Mouse (Mus musculus) hindbrain, embryonic 15.5 days (tissue): ENCODE measurements around the gene Naa35. TPM values are rescaled to one million over a fixed set of nuclear protein-coding genes. Genes with fewer than 3 reads are reported as not detected.

Source experiments
- ATAC-seq: fragments of 200-750 bp; cut with Nextera tagmentation; 2 replicates; pipeline ENCODE4 v1.8.0; 2017; ENCODE audit warnings: low read depth, moderate number of reproducible peaks, moderate TSS enrichment; ENCODE audit not compliant: low FRiP score
- H3K27ac ChIP-seq: fragments of 300-500 bp; sonication (generic); replicated peaks from 2 replicates; pipeline ENCODE4 v1.5.1; 2015; ENCODE audit warnings: mild to moderate bottlenecking, inconsistent platforms
- H3K27me3 ChIP-seq: fragments of 300-500 bp; sonication (generic); 2 replicates; pipeline ENCODE4 v1.6.1; 2015; ENCODE audit warnings: control low read depth, inconsistent platforms
- H3K36me3 ChIP-seq: fragments of 300-500 bp; sonication (generic); 2 replicates; pipeline ENCODE4 v1.6.1; 2015; ENCODE audit warnings: control low read depth, inconsistent platforms
- H3K4me1 ChIP-seq: fragments of 300-500 bp; sonication (generic); replicated peaks from 2 replicates; pipeline ENCODE4 v1.6.1; 2015; ENCODE audit warnings: control low read depth, inconsistent platforms
- H3K4me2 ChIP-seq: fragments of 300-500 bp; sonication (generic); 2 replicates; pipeline ENCODE4 v1.6.1; 2015; ENCODE audit warnings: moderate library complexity, mild to moderate bottlenecking, inconsistent platforms
- H3K4me3 ChIP-seq: fragments of 300-500 bp; sonication (generic); 2 replicates; pipeline ENCODE4 v1.5.1; 2015; ENCODE audit warnings: mild to moderate bottlenecking, inconsistent platforms
- H3K9ac ChIP-seq: fragments of 300-500 bp; sonication (generic); 2 replicates; pipeline ENCODE4 v1.6.1; 2015; ENCODE audit warnings: inconsistent platforms
- H3K9me3 ChIP-seq: fragments of 300-500 bp; sonication (generic); 2 replicates; pipeline ENCODE4 v1.6.1; 2016; ENCODE audit warnings: control low read depth, inconsistent platforms
- WGBS: fragments of 180-500 bp; shearing (Covaris S2); methylation state at CpG from one replicate; pipeline ENCODE4 v1.1.7; 2015; 5-methylcytosine and 5-hydroxymethylcytosine counted together
- polyA plus RNA-seq: library from polyadenylated mRNA; unstranded; fragments of >200 nt; fragmentation: Nextera tagmentation; extraction: Ambion mirVana; gene quantifications from 2 replicates; pipeline ENCODE4 v1.2.1, GENCODE M21; 2015

The Naa35 gene
- 120 and 126 TPM in 2 replicates for polyA plus RNA-seq

GRCm38 (mm10) chr13:59584947-59585647, at the start of gene Naa35, which contains the start of gene Agtpbp1:
Naa35 (plus strand) TSS chr13:59585259.
Agtpbp1 (minus strand) TSS chr13:59585227.
- under 1% methylated on average over 51 of the region's 83 CpGs for WGBS
- no peaks in the 10 kb centered on the region for H3K9me3 ChIP-seq
- H3K4me3 ChIP-seq, result peak within 1 kb of the TSS; percentile 80
- H3K4me1 ChIP-seq, result peaks cover 29% of the 10 kb centered on the region
- ATAC-seq, result peak; percentile 97
- peak within 1 kb of the TSS; percentile 94 for H3K4me2 ChIP-seq
- peak within 1 kb of the TSS; percentile 89 for H3K9ac ChIP-seq
- H3K27me3 ChIP-seq, result no peaks in the 10 kb centered on the region
- peak within 1 kb of the TSS; percentile 87 for H3K27ac ChIP-seq
- H3K36me3 ChIP-seq, result peaks cover 8% of the 10 kb centered on the region

GRCm38 (mm10) chr13:59535746-59536145, 49.3 kb upstream of the Naa35 start:
- ATAC-seq, result no peak
- no peak overlapping the region for H3K4me2 ChIP-seq
- H3K4me1 ChIP-seq, result no peaks in the 10 kb centered on the region
- H3K27me3 ChIP-seq, result no peaks in the 10 kb centered on the region
- 91% methylated on average over 6 of the region's 6 CpGs for WGBS
- no peaks in the 10 kb centered on the region for H3K9me3 ChIP-seq
- no peak overlapping the region for H3K4me3 ChIP-seq
- no peak overlapping the region for H3K27ac ChIP-seq
- H3K36me3 ChIP-seq, result peaks cover 12% of the 10 kb centered on the region
- H3K9ac ChIP-seq, result no peak overlapping the region

GRCm38 (mm10) chr13:59536631-59537030, 48.4 kb upstream of the Naa35 start:
- no peak for ATAC-seq
- H3K4me1 ChIP-seq, result no peaks in the 10 kb centered on the region
- H3K9me3 ChIP-seq, result no peaks in the 10 kb centered on the region
- no peak overlapping the region for H3K4me3 ChIP-seq
- no peak overlapping the region for H3K4me2 ChIP-seq
- no peak overlapping the region for H3K27ac ChIP-seq
- WGBS, result 81% methylated on average over 2 of the region's 2 CpGs
- H3K27me3 ChIP-seq, result no peaks in the 10 kb centered on the region
- no peak overlapping the region for H3K9ac ChIP-seq
- peaks cover 12% of the 10 kb centered on the region for H3K36me3 ChIP-seq

GRCm38 (mm10) chr13:59538661-59539060, 46.4 kb upstream of the Naa35 start:
- no peak overlapping the region for H3K4me2 ChIP-seq
- H3K4me1 ChIP-seq, result no peaks in the 10 kb centered on the region
- H3K36me3 ChIP-seq, result 0 out of 2 replicates have a peak, but pooled peaks cover 2% of the 10 kb centered on the region
- no peak for ATAC-seq
- H3K27ac ChIP-seq, result no peak overlapping the region
- no peaks in the 10 kb centered on the region for H3K27me3 ChIP-seq
- H3K9ac ChIP-seq, result no peak overlapping the region
- H3K4me3 ChIP-seq, result no peak overlapping the region
- 96% methylated on average over 5 of the region's 5 CpGs for WGBS
- no peaks in the 10 kb centered on the region for H3K9me3 ChIP-seq

GRCm38 (mm10) chr13:59540030-59540429, 45.0 kb upstream of the Naa35 start:
- no peak overlapping the region for H3K27ac ChIP-seq
- no peak for ATAC-seq
- H3K4me1 ChIP-seq, result 0 out of 2 replicates have a peak, but pooled peaks cover 3% of the 10 kb centered on the region
- H3K4me2 ChIP-seq, result no peak overlapping the region
- 0 out of 2 replicates have a peak, but pooled peaks cover 2% of the 10 kb centered on the region for H3K36me3 ChIP-seq
- H3K4me3 ChIP-seq, result no peak overlapping the region
- no peaks in the 10 kb centered on the region for H3K27me3 ChIP-seq
- 88% methylated on average over 5 of the region's 5 CpGs for WGBS
- H3K9ac ChIP-seq, result no peak overlapping the region
- H3K9me3 ChIP-seq, result no peaks in the 10 kb centered on the region

GRCm38 (mm10) chr13:59542411-59542810, 42.6 kb upstream of the Naa35 start:
- H3K27ac ChIP-seq, result no peak overlapping the region
- H3K27me3 ChIP-seq, result no peaks in the 10 kb centered on the region
- no peaks in the 10 kb centered on the region for H3K36me3 ChIP-seq
- H3K9ac ChIP-seq, result no peak overlapping the region
- H3K4me3 ChIP-seq, result no peak overlapping the region
- 0 out of 2 replicates have a peak, but pooled peaks cover 7% of the 10 kb centered on the region for H3K4me1 ChIP-seq
- no peaks in the 10 kb centered on the region for H3K9me3 ChIP-seq
- WGBS, result 92% methylated on average over 10 of the region's 10 CpGs
- no peak for ATAC-seq
- no peak overlapping the region for H3K4me2 ChIP-seq

GRCm38 (mm10) chr13:59547091-59547490, 38.0 kb upstream of the Naa35 start:
- ATAC-seq, result no peak
- WGBS, result 85% methylated on average over 2 of the region's 2 CpGs
- Histone ChIP-seq H3K27me3 (no peaks in the 10 kb centered on the region), H3K4me3 (no peak overlapping the region), H3K4me2 (no peak overlapping the region), H3K27ac (no peak overlapping the region), H3K36me3 (no peaks in the 10 kb centered on the region), H3K9ac (no peak overlapping the region), H3K4me1 (0 out of 2 replicates have a peak, but pooled peaks cover 7% of the 10 kb centered on the region), H3K9me3 (no peaks in the 10 kb centered on the region)

- 70% methylated on average over 4 of the region's 4 CpGs for WGBS
- Histone ChIP-seq H3K4me3 (no peak overlapping the region), H3K27me3 (no peaks in the 10 kb centered on the region)
Observed at GRCm38 (mm10) chr13:59547716-59548115, 37.3 kb upstream of the Naa35 start.

GRCm38 (mm10) chr13:59549318-59549798, 35.7 kb upstream of the Naa35 start:
- no peak overlapping the region for H3K4me3 ChIP-seq
- no peaks in the 10 kb centered on the region for H3K27me3 ChIP-seq
- no peak for ATAC-seq
- H3K27ac ChIP-seq, result no peak overlapping the region
- peaks cover 21% of the 10 kb centered on the region for H3K4me1 ChIP-seq
- no peak overlapping the region for H3K9ac ChIP-seq
- 71% methylated on average over 1 of the region's 1 CpGs for WGBS
- no peaks in the 10 kb centered on the region for H3K36me3 ChIP-seq
- H3K9me3 ChIP-seq, result no peaks in the 10 kb centered on the region
- H3K4me2 ChIP-seq, result no peak overlapping the region

More at GRCm38 (mm10) chr13:59547716-59548115, 37.3 kb upstream of the Naa35 start:
- Histone ChIP-seq H3K4me2 (no peak overlapping the region), H3K4me1 (0 out of 2 replicates have a peak, but pooled peaks cover 9% of the 10 kb centered on the region), H3K27ac (no peak overlapping the region), H3K9me3 (no peaks in the 10 kb centered on the region), H3K36me3 (no peaks in the 10 kb centered on the region), H3K9ac (no peak overlapping the region)
- ATAC-seq, result no peak

GRCm38 (mm10) chr13:59552286-59552685, 32.8 kb upstream of the Naa35 start:
- Histone ChIP-seq H3K27me3 (no peaks in the 10 kb centered on the region), H3K9me3 (no peaks in the 10 kb centered on the region), H3K4me2 (no peak overlapping the region), H3K27ac (no peak overlapping the region), H3K4me1 (peaks cover 36% of the 10 kb centered on the region), H3K4me3 (no peak overlapping the region), H3K36me3 (no peaks in the 10 kb centered on the region), H3K9ac (no peak overlapping the region)
- ATAC-seq, result no peak
- 82% methylated on average over 5 of the region's 5 CpGs for WGBS

- WGBS, result 69% methylated on average over 2 of the region's 2 CpGs
- H3K27ac ChIP-seq, result no peak overlapping the region
- no peaks in the 10 kb centered on the region for H3K36me3 ChIP-seq
- H3K4me1 ChIP-seq, result peaks cover 36% of the 10 kb centered on the region
- no peaks in the 10 kb centered on the region for H3K9me3 ChIP-seq
- H3K9ac ChIP-seq, result no peak overlapping the region
- H3K4me3 ChIP-seq, result no peak overlapping the region
- no peak for ATAC-seq
- no peaks in the 10 kb centered on the region for H3K27me3 ChIP-seq
- H3K4me2 ChIP-seq, result no peak overlapping the region
Observed at GRCm38 (mm10) chr13:59552751-59553150, 32.3 kb upstream of the Naa35 start.

GRCm38 (mm10) chr13:59554772-59555505, 30.1 kb upstream of the Naa35 start:
- Histone ChIP-seq H3K4me2 (peak overlapping the region; percentile 84), H3K4me3 (peak overlapping the region; percentile 76), H3K9ac (0 out of 2 replicates have a peak overlapping the region, but pooled peaks have one; percentile 11), H3K36me3 (no peaks in the 10 kb centered on the region), H3K27ac (no peak overlapping the region), H3K4me1 (peaks cover 44% of the 10 kb centered on the region), H3K9me3 (no peaks in the 10 kb centered on the region), H3K27me3 (no peaks in the 10 kb centered on the region)
- ATAC-seq, result no peak
- 73% methylated on average over 17 of the region's 17 CpGs for WGBS
